In the genomic region with DNA sequence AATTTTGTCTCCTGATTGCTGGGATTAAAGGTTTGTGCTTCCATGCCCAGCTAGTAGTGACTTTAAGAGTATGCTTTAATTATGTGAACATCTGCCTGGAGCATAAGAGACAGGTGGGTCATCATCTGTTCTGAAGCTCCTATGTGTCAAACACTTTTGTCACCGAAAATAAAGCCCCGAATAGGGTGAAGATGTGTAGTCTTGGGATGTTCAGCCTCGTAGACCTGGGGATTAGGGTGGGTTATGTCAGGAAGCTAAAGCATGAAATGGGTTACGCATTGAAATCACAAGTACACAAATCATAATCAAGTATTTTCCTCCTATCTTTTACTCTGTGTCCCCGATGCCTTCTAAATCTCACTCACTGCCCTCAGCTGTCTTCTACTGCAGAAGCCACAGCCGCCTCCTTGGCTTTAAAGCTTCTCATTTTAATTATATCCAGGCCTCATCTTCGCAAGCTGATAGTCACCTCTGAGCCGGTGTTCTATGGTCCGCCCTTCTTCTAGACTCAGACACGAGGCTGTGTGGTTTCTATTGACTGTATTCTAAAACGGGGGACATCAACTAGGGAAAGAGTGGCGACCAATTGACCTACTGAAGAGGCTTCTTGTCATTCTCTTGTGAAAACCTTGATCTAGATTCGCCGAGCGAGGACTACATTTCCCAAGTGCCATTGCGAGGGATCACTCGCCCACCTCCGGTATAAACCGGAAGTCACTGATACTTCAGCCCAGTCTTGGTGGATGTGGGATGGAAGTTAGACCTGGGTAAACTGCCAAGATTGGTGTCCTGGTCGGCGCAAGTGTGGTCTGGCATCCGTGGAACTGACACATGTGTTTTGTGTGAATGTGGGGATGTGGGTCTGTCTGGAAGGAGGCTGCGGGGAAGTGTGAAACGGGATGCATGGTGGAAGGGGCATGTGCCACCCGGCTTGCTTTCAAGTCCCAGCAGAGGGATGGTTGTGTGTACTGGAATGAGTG, we compare ENCODE assay signal across 8 mouse cellular contexts. TPM values are rescaled to one million over a fixed set of nuclear protein-coding genes. Genes with fewer than 3 reads are reported as not detected.
DNase-seq lines count a peak whose midpoint lies in the region; ATAC-seq lines count a peak whose summit lies in the region.

A gene (plus strand): TSS at position 720 of the 980 bp plus-strand sequence.

- no peaks in the 10 kb centered on the region for H3K9me3 ChIP-seq in forebrain, embryonic 16.5 days (ENCODE audit: control insufficient read depth, low read length)
- H3K9me3 ChIP-seq in neural tube, embryonic 13.5 days: no peaks in the 10 kb centered on the region

- DNase-seq in MN1 (ENCODE audit: low spot score): peak; percentile 70
- DNase-seq in cerebellum, adult 11 months: peak; percentile 66
- DNase-seq in heart, postnatal 4 days: peak; percentile 34
- DNase-seq in layer of hippocampus, adult 8-10 months (ENCODE audit: low spot score in 2 of 2): peak; percentile 60 to 69
- peak; percentile 25 to 30 for DNase-seq in lung, adult 18-20 months
- DNase-seq in testis, postnatal 10 days (ENCODE audit: low spot score): peak; percentile 63

- H3K27ac ChIP-seq in forebrain, embryonic 16.5 days (ENCODE audit: low read length): peak within 1 kb of the TSS; percentile 5; the same call in 1 of the 2 replicates
- no peak within 1 kb of the TSS; the same call in 1 of the 2 replicates for H3K27ac ChIP-seq in neural tube, embryonic 13.5 days (replicated peaks)

- peak; percentile 90 for ATAC-seq in forebrain, embryonic 16.5 days
- peak; percentile 93 for ATAC-seq in neural tube, embryonic 13.5 days (ENCODE audit: low read depth)

- H3K9ac ChIP-seq in forebrain, embryonic 16.5 days (replicated peaks; ENCODE audit: low read depth, low read length): peak within 1 kb of the TSS; percentile 58
- H3K9ac ChIP-seq in neural tube, embryonic 13.5 days: peak within 1 kb of the TSS; percentile 68

- peak within 1 kb of the TSS; percentile 75 for H3K4me2 ChIP-seq in forebrain, embryonic 16.5 days (ENCODE audit: low read length)
- peak within 1 kb of the TSS; percentile 60 for H3K4me2 ChIP-seq in neural tube, embryonic 13.5 days

- H3K4me1 ChIP-seq in forebrain, embryonic 16.5 days (replicated peaks; ENCODE audit: control insufficient read depth, insufficient read depth, low read length): peaks cover 5% of the 10 kb centered on the region
- H3K4me1 ChIP-seq in neural tube, embryonic 13.5 days (replicated peaks): peaks cover 11% of the 10 kb centered on the region; the same call in 1 of the 2 replicates

- peak within 1 kb of the TSS; percentile 57 for H3K4me3 ChIP-seq in forebrain, embryonic 16.5 days (replicated peaks; ENCODE audit: low read length)
- peak within 1 kb of the TSS; percentile 45 for H3K4me3 ChIP-seq in neural tube, embryonic 13.5 days

- 27% methylated on average over 25 of the region's 25 CpGs for WGBS in forebrain, embryonic 16.5 days
- 28% methylated on average over 25 of the region's 25 CpGs for WGBS in neural tube, embryonic 13.5 days

- H3K36me3 ChIP-seq in forebrain, embryonic 16.5 days (ENCODE audit: control insufficient read depth, insufficient read depth): peaks cover 14% of the 10 kb centered on the region
- peaks cover 30% of the 10 kb centered on the region for H3K36me3 ChIP-seq in neural tube, embryonic 13.5 days

- no peaks in the 10 kb centered on the region for H3K27me3 ChIP-seq in forebrain, embryonic 16.5 days (replicated peaks; ENCODE audit: control insufficient read depth, insufficient read depth, low read length)
- no peaks in the 10 kb centered on the region for H3K27me3 ChIP-seq in neural tube, embryonic 13.5 days

RNA-seq across cellular contexts. Expression of the gene that starts here (rescaled TPM):
- polyA plus RNA-seq in forebrain, embryonic 16.5 days (2015; fragmentation: Nextera tagmentation; extraction: Ambion mirVana): 3.7 and 6.0 TPM in 2 replicates
- not detected for total RNA-seq in heart, postnatal 4 days (2021)
- total RNA-seq in layer of hippocampus, adult 8-10 months (2022): 10 to 100 TPM; 20.0 to 22.2 (median 21.4) TPM
- polyA plus RNA-seq in neural tube, embryonic 13.5 days (2015; fragmentation: Nextera tagmentation; extraction: Ambion mirVana): 2.8 and 3.2 TPM in 2 replicates

Comparison
In these comparisons a context has a peak if more than half of its experiments do, and no peak if none do; other contexts are left out.
1. RNA of the gene that starts here (total RNA-seq): 20.0 to 22.2 TPM in layer of hippocampus, adult 8-10 months; not detected in heart, postnatal 4 days; every median in the first group is over 10 times any median in the second.
2. Peak in DNase-seq in heart, postnatal 4 days; RNA of the gene not detected or under 1 TPM.
3. Peak in every context shown above with its lines, with median percentiles within 50 percentile points of each other: DNase-seq.